Mouse (Mus musculus): ENCODE data around the gene Csf1. TPM values are rescaled to one million over a fixed set of nuclear protein-coding genes. Genes with fewer than 3 reads are reported as not detected.

Gene Csf1
- polyA plus RNA-seq, 1 experiment from 2014 or later = 11.6 TPM

DNA sequence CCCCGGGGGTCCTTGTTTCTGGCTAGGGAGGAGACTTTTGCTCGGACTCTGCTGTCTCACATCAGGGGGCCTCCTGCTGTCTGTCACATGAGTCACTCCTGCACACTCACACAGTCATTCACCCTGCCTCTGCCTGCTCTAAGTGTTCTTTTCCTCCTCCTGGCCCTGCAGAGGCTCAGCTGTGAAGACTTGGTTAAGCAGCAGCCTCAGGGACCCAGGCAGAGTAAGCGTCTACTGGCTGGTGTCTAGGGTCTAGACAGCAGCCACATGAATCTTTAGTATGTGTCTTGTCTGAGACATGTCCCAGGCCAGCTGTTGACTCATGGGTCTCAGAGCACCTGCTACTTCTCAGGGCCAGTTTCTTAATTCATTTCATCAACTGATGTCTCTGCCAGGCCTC is 16.0 kb upstream of the Csf1 start:
- Histone ChIP-seq H3K9ac (no peak overlapping the region), H3K27ac (replicated peaks) (0 out of 2 replicates have a peak overlapping the region, but pooled peaks have one; percentile 17), H3K4me1 (peaks cover 23% of the 10 kb centered on the region), H3K4me3 (no peak overlapping the region), H3K4me2 (no peak overlapping the region), H3K9me3 (no peaks in the 10 kb centered on the region), H3K36me3 (no peaks in the 10 kb centered on the region), H3K27me3 (replicated peaks) (0 out of 2 replicates have a peak, but pooled peaks cover 3% of the 10 kb centered on the region)
- no peak for ATAC-seq (ENCODE audit: extremely low read depth, insufficient number of reproducible peaks, low FRiP score, low TSS enrichment)
- WGBS = 17% methylated on average over 3 of the region's 3 CpGs

DNA sequence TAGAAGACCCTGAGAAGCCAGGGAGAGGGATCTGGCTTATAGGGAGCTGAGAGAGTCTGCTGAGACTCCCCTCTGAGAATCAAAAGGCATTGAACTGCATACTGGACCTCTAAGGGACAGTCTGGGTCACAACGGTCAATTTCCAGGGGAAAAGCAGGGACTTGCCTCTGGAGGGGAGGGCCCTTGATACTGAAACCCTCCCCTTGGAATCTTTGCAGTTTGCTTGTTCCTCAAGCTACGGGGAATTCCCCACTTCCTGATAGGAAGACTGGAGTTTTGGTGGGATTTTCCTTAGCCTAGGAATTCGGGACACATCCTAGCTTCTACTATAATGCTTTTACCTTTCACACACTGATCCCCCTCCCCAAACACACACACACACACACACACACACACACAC is 15.5 kb upstream of the Csf1 start:
- H3K36me3 ChIP-seq = no peaks in the 10 kb centered on the region
- WGBS = 30% methylated on average over 3 of the region's 3 CpGs
- H3K9ac ChIP-seq = 0 out of 2 replicates have a peak overlapping the region, but pooled peaks have one; percentile 3
- H3K4me1 ChIP-seq = peaks cover 23% of the 10 kb centered on the region
- no peak for ATAC-seq (ENCODE audit: extremely low read depth, insufficient number of reproducible peaks, low FRiP score, low TSS enrichment)
- H3K27ac ChIP-seq (replicated peaks) = peak overlapping the region; percentile 9; the same call in 1 of the 2 replicates
- H3K27me3 ChIP-seq (replicated peaks) = 0 out of 2 replicates have a peak, but pooled peaks cover 3% of the 10 kb centered on the region
- no peak overlapping the region for H3K4me2 ChIP-seq
- no peak overlapping the region for H3K4me3 ChIP-seq
- H3K9me3 ChIP-seq = no peaks in the 10 kb centered on the region

DNA sequence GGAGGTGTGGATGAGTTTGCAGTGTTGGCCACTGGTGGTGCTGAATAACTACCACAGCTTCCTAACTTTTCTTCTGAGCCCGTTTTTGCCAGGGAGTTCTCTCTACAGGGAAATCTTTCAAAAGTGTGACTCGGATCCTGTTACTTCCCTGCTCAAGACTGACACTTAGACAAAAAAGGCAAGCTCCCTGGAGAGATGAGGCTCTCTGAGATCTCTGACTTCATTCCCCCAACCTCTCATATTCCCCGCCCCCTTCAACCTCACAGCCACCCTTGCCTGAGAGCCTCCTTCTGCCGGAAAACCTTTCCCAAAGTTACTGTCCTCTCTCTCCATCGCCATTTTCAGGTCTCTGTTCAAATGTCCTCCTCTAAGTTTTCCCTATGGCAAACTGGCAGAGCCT is 14.8 kb upstream of the Csf1 start:
- 0 out of 2 replicates have a peak, but pooled peaks cover 3% of the 10 kb centered on the region for H3K27me3 ChIP-seq (replicated peaks)
- no peaks in the 10 kb centered on the region for H3K36me3 ChIP-seq
- peaks cover 24% of the 10 kb centered on the region for H3K4me1 ChIP-seq
- H3K4me2 ChIP-seq = no peak overlapping the region
- ATAC-seq (ENCODE audit: extremely low read depth, insufficient number of reproducible peaks, low FRiP score, low TSS enrichment) = no peak
- 35% methylated on average over 5 of the region's 5 CpGs for WGBS
- H3K9me3 ChIP-seq = no peaks in the 10 kb centered on the region
- 0 out of 2 replicates have a peak overlapping the region, but pooled peaks have one; percentile 9 for H3K27ac ChIP-seq (replicated peaks)
- no peak overlapping the region for H3K9ac ChIP-seq
- no peak overlapping the region for H3K4me3 ChIP-seq

DNA sequence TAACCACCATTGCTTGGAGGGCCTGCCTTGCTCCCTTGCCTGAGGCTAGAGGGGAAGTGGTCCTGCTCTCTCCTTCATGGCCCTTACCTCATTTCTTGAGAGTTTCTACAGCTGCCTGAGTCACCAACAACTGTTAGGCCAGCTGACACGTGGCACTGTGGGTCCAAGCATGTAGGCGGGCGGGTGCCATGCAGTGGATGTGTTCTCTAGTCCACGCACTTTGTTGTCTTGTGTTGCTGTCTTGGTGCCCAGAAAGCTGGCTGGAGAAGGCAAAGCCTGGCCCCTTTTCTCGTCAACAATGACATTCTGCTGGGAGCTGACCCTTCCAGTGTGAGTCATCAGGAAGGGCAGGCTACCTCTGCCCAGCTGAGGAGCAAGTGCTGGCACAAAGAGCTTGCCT is 12.6 kb upstream of the Csf1 start:
- Histone ChIP-seq H3K36me3 (no peaks in the 10 kb centered on the region), H3K4me2 (no peak overlapping the region), H3K4me1 (peaks cover 46% of the 10 kb centered on the region), H3K27me3 (replicated peaks) (0 out of 2 replicates have a peak, but pooled peaks cover 3% of the 10 kb centered on the region), H3K4me3 (no peak overlapping the region), H3K9ac (no peak overlapping the region), H3K27ac (replicated peaks) (no peak overlapping the region), H3K9me3 (no peaks in the 10 kb centered on the region)
- no peak for ATAC-seq (ENCODE audit: extremely low read depth, insufficient number of reproducible peaks, low FRiP score, low TSS enrichment)
- 72% methylated on average over 5 of the region's 5 CpGs for WGBS

DNA sequence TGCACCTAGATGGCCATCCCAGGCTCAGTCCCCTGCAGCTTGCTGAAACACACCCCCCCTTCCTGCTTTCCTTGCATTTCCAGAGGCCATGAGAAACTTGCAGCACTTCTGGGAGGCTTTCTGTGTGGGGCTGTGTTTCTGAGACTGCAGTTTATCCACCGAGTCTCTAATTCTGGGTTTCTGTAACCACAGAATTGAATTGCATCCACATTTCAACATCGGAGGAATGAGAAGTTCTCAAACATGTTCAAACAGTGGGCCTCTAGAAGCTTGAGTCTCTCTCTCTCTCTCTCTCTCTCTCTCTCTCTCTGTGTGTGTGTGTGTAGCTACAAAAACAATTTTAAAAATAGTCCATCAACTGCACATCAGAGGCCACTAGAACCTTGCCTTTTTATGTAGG is 9.4 kb upstream of the Csf1 start:
- Histone ChIP-seq H3K27ac (replicated peaks) (no peak overlapping the region), H3K4me1 (peaks cover 40% of the 10 kb centered on the region), H3K36me3 (no peaks in the 10 kb centered on the region), H3K9ac (no peak overlapping the region), H3K9me3 (no peaks in the 10 kb centered on the region), H3K4me3 (no peak overlapping the region), H3K4me2 (no peak overlapping the region), H3K27me3 (replicated peaks) (no peaks in the 10 kb centered on the region)
- 65% methylated on average over 2 of the region's 2 CpGs for WGBS
- no peak for ATAC-seq (ENCODE audit: extremely low read depth, insufficient number of reproducible peaks, low FRiP score, low TSS enrichment)

DNA sequence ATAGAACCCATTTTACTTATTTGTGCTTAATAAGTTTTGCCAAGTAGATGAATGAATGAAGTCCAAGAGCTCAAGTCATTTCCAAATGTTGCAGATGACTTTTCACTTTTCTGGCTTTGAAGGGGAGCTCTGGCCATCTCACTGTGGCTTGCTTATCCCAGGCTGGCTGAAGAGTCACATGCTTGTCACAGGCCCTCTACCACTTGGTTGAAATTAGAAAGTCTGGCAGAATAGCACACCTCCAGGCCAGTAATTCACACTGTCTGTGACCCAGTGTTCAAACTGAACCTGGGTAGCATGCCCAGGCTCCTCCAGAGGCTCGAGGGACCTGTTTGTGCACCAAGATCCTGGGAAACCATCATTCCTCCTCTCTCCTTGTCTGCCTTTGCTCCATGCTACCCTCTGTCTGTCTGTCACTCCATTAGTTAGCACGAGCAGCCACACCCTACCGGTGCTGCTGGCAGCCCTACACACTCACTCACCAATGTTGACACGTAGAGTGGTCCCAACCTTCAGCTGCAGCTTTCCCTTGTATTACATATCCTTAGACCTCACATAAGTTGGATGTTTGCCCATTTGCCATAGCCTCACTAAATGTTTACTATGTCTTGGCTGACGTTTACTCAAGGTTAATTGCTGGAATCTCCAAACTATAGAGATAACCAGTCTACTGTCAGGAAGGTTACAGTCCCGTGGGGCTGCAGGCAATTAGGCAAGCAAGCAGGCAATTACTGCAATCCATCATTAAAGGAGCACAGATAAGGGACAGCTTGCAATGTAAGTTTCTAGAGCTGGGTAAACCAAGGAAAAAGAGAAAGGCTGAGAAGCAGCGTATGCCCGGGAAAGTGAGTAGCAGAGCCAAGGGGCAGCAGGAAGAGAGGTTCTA is 8.1 kb upstream of the Csf1 start:
- Histone ChIP-seq H3K9me3 (no peaks in the 10 kb centered on the region), H3K9ac (no peak overlapping the region), H3K4me2 (no peak overlapping the region), H3K27me3 (replicated peaks) (no peaks in the 10 kb centered on the region), H3K36me3 (no peaks in the 10 kb centered on the region), H3K4me1 (peaks cover 37% of the 10 kb centered on the region), H3K27ac (replicated peaks) (no peak overlapping the region), H3K4me3 (no peak overlapping the region)
- ATAC-seq (ENCODE audit: extremely low read depth, insufficient number of reproducible peaks, low FRiP score, low TSS enrichment) = no peak
- 32% methylated on average over 8 of the region's 8 CpGs for WGBS

DNA sequence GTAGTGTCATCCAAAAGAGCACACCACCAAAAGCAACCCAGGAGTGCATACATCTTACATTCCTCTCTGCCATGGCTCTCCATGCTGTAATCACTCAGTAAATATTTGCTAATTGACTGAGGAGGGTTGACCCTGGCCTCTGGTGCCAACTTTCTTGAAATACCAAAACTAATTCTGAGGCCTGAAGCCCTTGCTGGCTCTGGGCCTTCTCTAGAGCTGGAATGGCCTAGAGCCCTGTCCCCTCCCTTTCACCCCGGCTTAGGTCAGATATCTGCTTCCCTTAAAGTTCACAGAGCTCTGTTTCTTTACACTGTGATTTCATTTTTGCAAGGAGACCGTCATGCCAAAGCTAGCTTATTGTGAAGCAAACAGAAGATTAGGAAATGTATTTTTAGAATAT is 6.5 kb upstream of the Csf1 start:
- Histone ChIP-seq H3K9ac (no peak overlapping the region), H3K9me3 (no peaks in the 10 kb centered on the region), H3K27me3 (replicated peaks) (no peaks in the 10 kb centered on the region), H3K4me1 (peaks cover 37% of the 10 kb centered on the region), H3K27ac (replicated peaks) (no peak overlapping the region), H3K4me2 (no peak overlapping the region), H3K36me3 (no peaks in the 10 kb centered on the region), H3K4me3 (no peak overlapping the region)
- 21% methylated on average over 2 of the region's 2 CpGs for WGBS
- ATAC-seq (ENCODE audit: extremely low read depth, insufficient number of reproducible peaks, low FRiP score, low TSS enrichment) = no peak

DNA sequence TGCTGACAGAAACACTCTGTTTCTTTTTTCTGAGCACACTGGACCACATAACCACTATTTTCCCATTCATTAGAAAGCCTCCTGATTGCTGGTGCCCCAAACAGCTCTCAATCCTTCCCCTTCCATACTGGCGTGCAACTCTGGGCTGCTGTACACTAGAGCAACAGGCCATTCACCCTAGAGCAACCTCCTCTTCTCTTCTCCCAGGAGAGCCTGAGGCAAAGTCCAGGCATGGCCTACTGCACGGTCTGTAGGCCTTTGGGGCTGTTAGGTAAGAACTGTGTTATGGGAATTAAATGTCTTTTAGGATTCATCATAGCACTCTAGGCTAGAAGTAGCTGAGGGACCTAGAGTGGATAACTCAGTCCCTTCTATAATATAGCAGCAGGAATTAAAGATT is 5.7 kb upstream of the Csf1 start:
- no peaks in the 10 kb centered on the region for H3K36me3 ChIP-seq

DNA sequence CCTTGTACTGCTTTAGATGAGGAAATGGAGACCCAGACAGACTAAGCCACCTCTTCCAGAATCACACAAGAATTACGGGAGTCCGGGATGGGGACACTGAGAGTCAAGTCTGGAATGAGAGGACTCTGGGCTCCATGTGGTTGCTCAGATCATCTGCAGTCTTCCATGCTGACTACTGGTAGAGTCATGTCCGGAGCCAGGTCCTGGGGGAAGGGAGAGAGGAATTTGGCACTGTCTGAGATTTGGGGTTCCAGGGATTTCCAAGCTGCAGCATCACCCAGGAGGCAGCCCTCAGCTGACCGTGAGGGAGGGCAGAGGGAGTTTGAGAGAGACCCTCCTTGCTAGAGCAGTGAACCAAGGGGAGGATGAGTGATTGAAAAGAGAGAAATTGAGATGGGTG is 3.3 kb upstream of the Csf1 start:
- H3K4me3 ChIP-seq = no peak overlapping the region
- 74% methylated on average over 4 of the region's 4 CpGs for WGBS
- H3K27me3 ChIP-seq (replicated peaks) = no peaks in the 10 kb centered on the region
- H3K27ac ChIP-seq (replicated peaks) = no peak overlapping the region
- no peak overlapping the region for H3K9ac ChIP-seq
- H3K9me3 ChIP-seq = no peaks in the 10 kb centered on the region
- no peaks in the 10 kb centered on the region for H3K36me3 ChIP-seq
- H3K4me2 ChIP-seq = no peak overlapping the region
- peaks cover 38% of the 10 kb centered on the region for H3K4me1 ChIP-seq
- no peak for ATAC-seq (ENCODE audit: extremely low read depth, insufficient number of reproducible peaks, low FRiP score, low TSS enrichment)

More for the DNA sequence above, 5.7 kb upstream of the Csf1 start:
- H3K4me2 ChIP-seq = no peak overlapping the region
- peaks cover 37% of the 10 kb centered on the region for H3K4me1 ChIP-seq
- no peak for ATAC-seq (ENCODE audit: extremely low read depth, insufficient number of reproducible peaks, low FRiP score, low TSS enrichment)
- WGBS = 85% methylated on average over 2 of the region's 2 CpGs
- H3K9ac ChIP-seq = no peak overlapping the region
- H3K9me3 ChIP-seq = no peaks in the 10 kb centered on the region
- no peaks in the 10 kb centered on the region for H3K27me3 ChIP-seq (replicated peaks)
- no peak overlapping the region for H3K27ac ChIP-seq (replicated peaks)
- no peak overlapping the region for H3K4me3 ChIP-seq

DNA sequence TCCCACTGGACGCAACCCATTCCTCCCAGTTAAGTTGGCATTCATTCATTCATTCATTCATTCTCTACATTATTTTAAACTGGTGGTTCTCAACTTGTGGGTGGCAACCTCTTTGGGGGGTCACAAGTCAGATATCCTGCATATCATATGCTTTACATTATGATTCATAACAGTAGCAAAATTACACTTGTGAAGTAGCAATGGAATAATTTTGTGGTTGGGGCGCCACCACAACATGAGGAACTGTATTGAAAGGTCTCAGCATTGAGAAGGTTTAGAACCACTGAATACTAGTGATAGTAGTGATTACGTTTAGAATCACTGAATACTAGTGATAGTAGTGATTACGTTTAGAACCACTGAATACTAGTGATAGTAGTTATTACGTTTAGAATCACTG is 1.2 kb upstream of the Csf1 start:
- 92% methylated on average over 5 of the region's 5 CpGs for WGBS
- Histone ChIP-seq H3K9ac (no peak overlapping the region), H3K4me3 (no peak overlapping the region), H3K27me3 (replicated peaks) (no peaks in the 10 kb centered on the region), H3K9me3 (no peaks in the 10 kb centered on the region), H3K36me3 (0 out of 2 replicates have a peak, but pooled peaks cover under 1% of the 10 kb centered on the region), H3K4me2 (no peak overlapping the region), H3K27ac (replicated peaks) (no peak overlapping the region), H3K4me1 (peaks cover 32% of the 10 kb centered on the region)
- ATAC-seq (ENCODE audit: extremely low read depth, insufficient number of reproducible peaks, low FRiP score, low TSS enrichment) = no peak

DNA sequence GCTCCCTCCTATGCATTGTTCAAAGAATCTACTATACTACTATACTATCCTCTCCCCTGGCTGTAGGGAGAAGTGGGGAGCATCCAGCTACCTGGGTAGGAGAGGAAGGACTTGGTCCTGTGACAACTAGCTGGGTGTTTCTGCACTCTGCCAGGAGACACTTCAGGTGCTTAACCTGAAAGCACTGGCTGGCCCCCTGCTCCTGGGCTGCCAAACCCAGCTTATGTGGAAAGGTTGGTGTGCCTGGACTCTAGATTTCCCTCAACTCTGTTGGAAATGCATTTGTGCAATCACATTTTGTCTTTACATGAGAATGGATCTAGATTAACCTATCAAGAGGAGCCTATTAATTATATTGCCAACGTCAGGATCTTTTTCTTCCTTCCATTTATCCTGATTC is 502 bp upstream of the Csf1 start:
- 60% methylated on average over 1 of the region's 1 CpGs for WGBS
- H3K9ac ChIP-seq = peak overlapping the region; percentile 89
- peak overlapping the region; percentile 88 for H3K4me3 ChIP-seq

More for the DNA sequence above, 502 bp upstream of the Csf1 start:
- Histone ChIP-seq H3K27me3 (replicated peaks) (no peaks in the 10 kb centered on the region), H3K4me2 (peak overlapping the region; percentile 92), H3K27ac (replicated peaks) (peak overlapping the region; percentile 94), H3K4me1 (peaks cover 30% of the 10 kb centered on the region), H3K9me3 (no peaks in the 10 kb centered on the region), H3K36me3 (0 out of 2 replicates have a peak, but pooled peaks cover 7% of the 10 kb centered on the region)
- ATAC-seq (ENCODE audit: extremely low read depth, insufficient number of reproducible peaks, low FRiP score, low TSS enrichment) = no peak
